Mouse (Mus musculus) left cerebral cortex, adult 2 months (tissue): Measurements from ENCODE around the gene Kctd3. TPM values are rescaled to one million over a fixed set of nuclear protein-coding genes. Genes with fewer than 3 reads are reported as not detected.
"Not testable (repeated sequence)": the region's sequence is repeated elsewhere in the genome, so short reads cannot be mapped to it uniquely, and the experiment has no call there.

Source experiments
- DNase-seq, 2 experiments: peaks; one replicate each; pipeline ENCODE4 v3.0.0; 2021 to 2022; ENCODE audit warnings: low spot score in 2 of 2, mixed read lengths in 1 of 2; ENCODE audit errors: extremely low spot score in 1 of 2
- H3K27ac ChIP-seq: fragments of 200-600 bp; 2 replicates; pipeline ENCODE4 v1.8.1; 2022
- H3K4me3 ChIP-seq: fragments of 200-600 bp; 2 replicates; pipeline ENCODE4 v1.8.1; 2022
- CTCF ChIP-seq: fragments of 200-600 bp; IDR thresholded peaks from 2 replicates; pipeline ENCODE4 v1.8.1; 2022; ENCODE audit warnings: antibody characterized with exemption, mild to moderate bottlenecking, moderate library complexity
- intact Hi-C: fragments of 180-260 bp; cut with DNase I; formaldehyde crosslinking; loops from one replicate; pipeline ENCODE4 v1.15.1; 2025
- total RNA-seq, 2 experiments: library from RNA; stranded (reverse); gene quantifications; 2 replicates each; pipeline ENCODE4 v1.2.3; 2021

Gene Kctd3
- total RNA-seq, 2 experiments from 2014 or later, result 81.3 to 87.4 TPM

- TF ChIP-seq CTCF, result no peak
- H3K4me3 ChIP-seq, result no peak overlapping the region
- intact Hi-C loops, result loop anchor here (10.0 kb wide), 1 partner anchor 924 kb away; no protein-coding TSS in a partner anchor
- no peak for DNase-seq
- no peak overlapping the region for H3K27ac ChIP-seq
Observed at GRCm38 (mm10) chr1:189041261-189041660, 33.6 kb upstream of the Kctd3 start.

GRCm38 (mm10) chr1:189039348-189039747 is 31.7 kb upstream of the Kctd3 start:
- no peak overlapping the region for H3K4me3 ChIP-seq
- DNase-seq, result peak; percentile 35 to 49
- no peak for TF ChIP-seq CTCF

GRCm38 (mm10) chr1:189032817-189033216 is 25.2 kb upstream of the Kctd3 start:
- intact Hi-C loops, H3K4me3 ChIP-seq, H3K27ac ChIP-seq, DNase-seq: not testable (repeated sequence)

More at GRCm38 (mm10) chr1:189039348-189039747, 31.7 kb upstream of the Kctd3 start:
- H3K27ac ChIP-seq, result no peak overlapping the region; the same call in 1 of the 2 replicates
- intact Hi-C loops, result loop anchor here (1.0 to 5.0 kb wide), 4 partner anchors 68 to 593 kb away; no protein-coding TSS in a partner anchor

GRCm38 (mm10) chr1:189030975-189031374 is 23.3 kb upstream of the Kctd3 start:
- H3K4me3 ChIP-seq, result no peak overlapping the region
- DNase-seq, result no peak
- TF ChIP-seq CTCF, result no peak
- H3K27ac ChIP-seq, result no peak overlapping the region
- intact Hi-C loops, result no loop called here

- Histone ChIP-seq H3K4me3 (no peak overlapping the region), H3K27ac (no peak overlapping the region)
- TF ChIP-seq CTCF, result peak; percentile 64
- no peak for DNase-seq
- intact Hi-C loops, result loop anchor here (2.0 to 10.0 kb wide), 5 partner anchors 199 to 947 kb away; no protein-coding TSS in a partner anchor
Observed at GRCm38 (mm10) chr1:189028267-189028666, 20.6 kb upstream of the Kctd3 start.

DNA sequence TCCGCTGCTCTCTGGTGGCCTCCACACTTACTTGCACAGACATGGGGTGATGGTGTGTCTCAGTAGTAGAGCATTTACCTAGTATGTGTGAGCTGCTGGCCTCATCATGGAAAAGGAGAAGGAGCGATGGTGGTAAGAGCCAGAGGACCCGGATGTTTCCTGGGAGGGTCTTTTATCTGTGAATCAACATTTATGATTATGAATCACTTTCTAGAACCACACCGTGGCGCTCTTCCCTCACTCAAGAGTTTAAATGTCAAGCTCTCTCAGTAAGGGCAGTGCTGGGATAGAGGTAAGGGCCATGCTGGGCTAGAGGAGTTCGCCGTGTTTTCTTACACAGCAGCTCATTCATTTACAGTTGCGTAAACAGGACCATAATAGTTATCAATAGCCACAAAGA is 19.2 kb upstream of the Kctd3 start:
- TF ChIP-seq CTCF, result peak; percentile 59
- Histone ChIP-seq H3K27ac (0 out of 2 replicates have a peak overlapping the region, but pooled peaks have one; percentile 24), H3K4me3 (no peak overlapping the region)
- DNase-seq, result peak in 1 of 2 experiments; percentile 29
- intact Hi-C loops, result loop anchor here (1.0 to 10.0 kb wide), 7 partner anchors 200 to 948 kb away; no protein-coding TSS in a partner anchor

DNA sequence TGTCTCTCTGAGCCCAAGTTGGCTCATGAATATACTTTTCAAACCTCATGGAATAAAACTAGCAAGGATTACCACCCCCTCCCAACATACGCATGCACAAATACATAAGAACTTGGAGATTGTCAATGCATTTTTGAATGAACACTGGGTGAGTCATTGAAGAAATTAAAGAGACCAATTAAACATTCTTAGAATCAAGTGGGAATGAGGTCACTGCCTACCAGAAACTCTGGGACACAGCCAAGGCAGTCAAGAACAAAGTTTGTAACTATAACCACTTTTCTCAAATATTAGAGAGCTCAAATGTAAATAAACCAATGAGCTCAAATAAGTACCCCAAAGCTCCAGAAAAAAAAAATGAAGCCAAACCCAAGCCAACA is 16.1 kb upstream of the Kctd3 start:
- Histone ChIP-seq H3K27ac (no peak overlapping the region), H3K4me3 (no peak overlapping the region)
- intact Hi-C loops, result loop anchor here (10.0 kb wide), 1 partner anchor 951 kb away; no protein-coding TSS in a partner anchor
- DNase-seq, result no peak
- TF ChIP-seq CTCF, result no peak

GRCm38 (mm10) chr1:189022925-189023700 is 15.5 kb upstream of the Kctd3 start:
- Histone ChIP-seq H3K27ac (no peak overlapping the region), H3K4me3 (no peak overlapping the region)
- TF ChIP-seq CTCF, result peak; percentile 72
- DNase-seq, result no peak
- intact Hi-C loops, result loop anchor here (10.0 kb wide), 1 partner anchor 952 kb away; no protein-coding TSS in a partner anchor

GRCm38 (mm10) chr1:189015372-189015771 is 7.7 kb upstream of the Kctd3 start:
- Histone ChIP-seq H3K4me3 (no peak overlapping the region), H3K27ac (peak overlapping the region; percentile 63)
- TF ChIP-seq CTCF, result no peak
- no peak for DNase-seq
- intact Hi-C loops, result no loop called here

GRCm38 (mm10) chr1:189013587-189013921 is 5.9 kb upstream of the Kctd3 start:
- no peak for DNase-seq
- TF ChIP-seq CTCF, result no peak
- H3K4me3 ChIP-seq, result no peak overlapping the region
- intact Hi-C loops, result no loop called here
- H3K27ac ChIP-seq, result no peak overlapping the region

- TF ChIP-seq CTCF, result no peak
- intact Hi-C loops, result no loop called here
- Histone ChIP-seq H3K4me3 (no peak overlapping the region), H3K27ac (no peak overlapping the region)
- DNase-seq, result no peak
Observed at GRCm38 (mm10) chr1:189012846-189013586, 5.4 kb upstream of the Kctd3 start.

DNA sequence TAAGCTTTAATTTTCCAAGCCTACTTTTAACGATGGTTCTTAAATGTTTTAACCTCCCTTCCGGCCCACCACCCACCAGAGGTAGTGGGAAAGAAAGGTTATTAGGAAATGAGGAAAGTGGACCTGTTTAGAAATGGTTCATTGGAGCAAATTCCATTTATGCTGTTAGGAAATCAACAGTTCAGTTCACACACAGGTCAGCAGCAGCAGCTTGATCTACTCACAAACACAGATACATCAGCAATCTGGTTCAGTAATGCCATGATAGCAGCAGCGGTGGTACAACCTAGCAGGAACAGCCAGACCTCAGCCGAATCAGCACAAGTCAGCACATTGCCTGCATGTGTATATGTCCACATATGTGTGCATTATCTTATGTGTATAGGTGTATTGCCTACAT is 3.0 kb upstream of the Kctd3 start:
- Histone ChIP-seq H3K27ac (no peak overlapping the region), H3K4me3 (no peak overlapping the region)
- intact Hi-C loops, result no loop called here
- no peak for TF ChIP-seq CTCF
- no peak for DNase-seq
